Mouse (Mus musculus): ENCODE results near the gene Gns. TPM values are rescaled to one million over a fixed set of nuclear protein-coding genes. Genes with fewer than 3 reads are reported as not detected.
A peak's percentile ranks its signal among the peaks of the same experiment; 100 is the strongest.

Gene Gns
- polyA plus RNA-seq, 1 experiment from 2014 or later: 50.3 TPM

GRCm38 (mm10) chr10:121429581-121429980 lies 64.7 kb downstream of the Gns start:
- Histone ChIP-seq H3K4me2 (ENCODE audit: low read depth, low read length) (no peak overlapping the region), H3K27ac (ENCODE audit: low read depth, low read length) (no peak overlapping the region; the same call in 1 of the 2 replicates), H3K4me3 (ENCODE audit: low read depth, low read length) (no peak overlapping the region), H3K36me3 (ENCODE audit: control insufficient read depth, insufficient read depth, low read length) (no peaks in the 10 kb centered on the region), H3K4me1 (ENCODE audit: control insufficient read depth, insufficient read depth, low read length) (peaks cover 13% of the 10 kb centered on the region; the same call in 1 of the 2 replicates), H3K9ac (replicated peaks; ENCODE audit: low read depth, low read length) (no peak overlapping the region), H3K9me3 (ENCODE audit: control insufficient read depth, low read length) (no peaks in the 10 kb centered on the region), H3K27me3 (ENCODE audit: control insufficient read depth, insufficient read depth, low read length) (no peaks in the 10 kb centered on the region)
- WGBS: 54% methylated on average over 8 of the region's 8 CpGs
- no peak for ATAC-seq (ENCODE audit: low read depth)

GRCm38 (mm10) chr10:121429981-121430682 lies 65.2 kb downstream of the Gns start:
- H3K9me3 ChIP-seq (ENCODE audit: control insufficient read depth, low read length): no peaks in the 10 kb centered on the region
- no peak overlapping the region for H3K4me3 ChIP-seq (ENCODE audit: low read depth, low read length)
- H3K27me3 ChIP-seq (ENCODE audit: control insufficient read depth, insufficient read depth, low read length): no peaks in the 10 kb centered on the region
- H3K36me3 ChIP-seq (ENCODE audit: control insufficient read depth, insufficient read depth, low read length): no peaks in the 10 kb centered on the region
- H3K4me1 ChIP-seq (ENCODE audit: control insufficient read depth, insufficient read depth, low read length): peaks cover 13% of the 10 kb centered on the region; the same call in 1 of the 2 replicates
- no peak overlapping the region for H3K9ac ChIP-seq (replicated peaks; ENCODE audit: low read depth, low read length)
- no peak overlapping the region for H3K27ac ChIP-seq (ENCODE audit: low read depth, low read length)
- H3K4me2 ChIP-seq (ENCODE audit: low read depth, low read length): no peak overlapping the region
- WGBS: 40% methylated on average over 14 of the region's 14 CpGs
- ATAC-seq (ENCODE audit: low read depth): peak; percentile 23; the same call in 1 of the 2 replicates

GRCm38 (mm10) chr10:121430764-121431540 lies 66.1 kb downstream of the Gns start:
- H3K27ac ChIP-seq (ENCODE audit: low read depth, low read length): no peak overlapping the region
- H3K4me2 ChIP-seq (ENCODE audit: low read depth, low read length): no peak overlapping the region
- ATAC-seq (ENCODE audit: low read depth): no peak
- no peaks in the 10 kb centered on the region for H3K27me3 ChIP-seq (ENCODE audit: control insufficient read depth, insufficient read depth, low read length)
- H3K4me1 ChIP-seq (ENCODE audit: control insufficient read depth, insufficient read depth, low read length): peaks cover 13% of the 10 kb centered on the region; the same call in 1 of the 2 replicates
- H3K4me3 ChIP-seq (ENCODE audit: low read depth, low read length): no peak overlapping the region
- no peak overlapping the region for H3K9ac ChIP-seq (replicated peaks; ENCODE audit: low read depth, low read length)
- H3K36me3 ChIP-seq (ENCODE audit: control insufficient read depth, insufficient read depth, low read length): no peaks in the 10 kb centered on the region
- H3K9me3 ChIP-seq (ENCODE audit: control insufficient read depth, low read length): no peaks in the 10 kb centered on the region
- 82% methylated on average over 15 of the region's 15 CpGs for WGBS

GRCm38 (mm10) chr10:121432041-121432634 lies 67.2 kb downstream of the Gns start:
- 50% methylated on average over 12 of the region's 12 CpGs for WGBS
- Histone ChIP-seq H3K9ac (replicated peaks; ENCODE audit: low read depth, low read length) (no peak overlapping the region), H3K4me3 (ENCODE audit: low read depth, low read length) (no peak overlapping the region), H3K4me1 (ENCODE audit: control insufficient read depth, insufficient read depth, low read length) (peaks cover 13% of the 10 kb centered on the region; the same call in 1 of the 2 replicates), H3K36me3 (ENCODE audit: control insufficient read depth, insufficient read depth, low read length) (no peaks in the 10 kb centered on the region), H3K4me2 (ENCODE audit: low read depth, low read length) (no peak overlapping the region), H3K27me3 (ENCODE audit: control insufficient read depth, insufficient read depth, low read length) (no peaks in the 10 kb centered on the region), H3K27ac (ENCODE audit: low read depth, low read length) (no peak overlapping the region), H3K9me3 (ENCODE audit: control insufficient read depth, low read length) (no peaks in the 10 kb centered on the region)
- no peak for ATAC-seq (ENCODE audit: low read depth)

- ATAC-seq (ENCODE audit: low read depth): no peak
- Histone ChIP-seq H3K36me3 (ENCODE audit: control insufficient read depth, insufficient read depth, low read length) (no peaks in the 10 kb centered on the region), H3K27me3 (ENCODE audit: control insufficient read depth, insufficient read depth, low read length) (no peaks in the 10 kb centered on the region), H3K4me1 (ENCODE audit: control insufficient read depth, insufficient read depth, low read length) (peaks cover 13% of the 10 kb centered on the region; the same call in 1 of the 2 replicates), H3K9ac (replicated peaks; ENCODE audit: low read depth, low read length) (no peak overlapping the region), H3K4me2 (ENCODE audit: low read depth, low read length) (no peak overlapping the region), H3K9me3 (ENCODE audit: control insufficient read depth, low read length) (no peaks in the 10 kb centered on the region), H3K27ac (ENCODE audit: low read depth, low read length) (no peak overlapping the region; the same call in 1 of the 2 replicates), H3K4me3 (ENCODE audit: low read depth, low read length) (no peak overlapping the region)
- 45% methylated on average over 16 of the region's 16 CpGs for WGBS
These were observed 67.9 kb downstream of the Gns start for GRCm38 (mm10) chr10:121432635-121433280.

GRCm38 (mm10) chr10:121434441-121435103 lies 69.7 kb downstream of the Gns start:
- no peaks in the 10 kb centered on the region for H3K36me3 ChIP-seq (ENCODE audit: control insufficient read depth, insufficient read depth, low read length)
- H3K4me1 ChIP-seq (ENCODE audit: control insufficient read depth, insufficient read depth, low read length): peaks cover 13% of the 10 kb centered on the region; the same call in 1 of the 2 replicates
- no peaks in the 10 kb centered on the region for H3K9me3 ChIP-seq (ENCODE audit: control insufficient read depth, low read length)
- ATAC-seq (ENCODE audit: low read depth): no peak
- H3K4me3 ChIP-seq (ENCODE audit: low read depth, low read length): no peak overlapping the region
- no peak overlapping the region for H3K27ac ChIP-seq (ENCODE audit: low read depth, low read length)
- no peaks in the 10 kb centered on the region for H3K27me3 ChIP-seq (ENCODE audit: control insufficient read depth, insufficient read depth, low read length)
- no peak overlapping the region for H3K4me2 ChIP-seq (ENCODE audit: low read depth, low read length)
- WGBS: 81% methylated on average over 15 of the region's 15 CpGs
- H3K9ac ChIP-seq (replicated peaks; ENCODE audit: low read depth, low read length): no peak overlapping the region

GRCm38 (mm10) chr10:121435546-121436257 lies 70.8 kb downstream of the Gns start:
- no peak overlapping the region for H3K27ac ChIP-seq (ENCODE audit: low read depth, low read length)
- H3K4me2 ChIP-seq (ENCODE audit: low read depth, low read length): no peak overlapping the region

GRCm38 (mm10) chr10:121436258-121436645 lies 71.4 kb downstream of the Gns start:
- WGBS: 61% methylated on average over 8 of the region's 8 CpGs
- ATAC-seq (ENCODE audit: low read depth): no peak
- no peaks in the 10 kb centered on the region for H3K36me3 ChIP-seq (ENCODE audit: control insufficient read depth, insufficient read depth, low read length)
- no peak overlapping the region for H3K9ac ChIP-seq (replicated peaks; ENCODE audit: low read depth, low read length)
- peaks cover 7% of the 10 kb centered on the region; the same call in 1 of the 2 replicates for H3K4me1 ChIP-seq (ENCODE audit: control insufficient read depth, insufficient read depth, low read length)
- no peak overlapping the region for H3K4me2 ChIP-seq (ENCODE audit: low read depth, low read length)
- no peak overlapping the region for H3K4me3 ChIP-seq (ENCODE audit: low read depth, low read length)
- H3K9me3 ChIP-seq (ENCODE audit: control insufficient read depth, low read length): no peaks in the 10 kb centered on the region
- no peaks in the 10 kb centered on the region for H3K27me3 ChIP-seq (ENCODE audit: control insufficient read depth, insufficient read depth, low read length)
- no peak overlapping the region for H3K27ac ChIP-seq (ENCODE audit: low read depth, low read length)

More at GRCm38 (mm10) chr10:121435546-121436257, 70.8 kb downstream of the Gns start:
- Histone ChIP-seq H3K36me3 (ENCODE audit: control insufficient read depth, insufficient read depth, low read length) (no peaks in the 10 kb centered on the region), H3K27me3 (ENCODE audit: control insufficient read depth, insufficient read depth, low read length) (no peaks in the 10 kb centered on the region), H3K9ac (replicated peaks; ENCODE audit: low read depth, low read length) (no peak overlapping the region), H3K4me1 (ENCODE audit: control insufficient read depth, insufficient read depth, low read length) (peaks cover 9% of the 10 kb centered on the region; the same call in 1 of the 2 replicates), H3K4me3 (ENCODE audit: low read depth, low read length) (no peak overlapping the region), H3K9me3 (ENCODE audit: control insufficient read depth, low read length) (no peaks in the 10 kb centered on the region)
- ATAC-seq (ENCODE audit: low read depth): no peak
- 80% methylated on average over 28 of the region's 28 CpGs for WGBS
